Mouse (Mus musculus) C2C12 (cell line): ENCODE results near the gene Plod3.

Experiments
- CEBPB ChIP-seq: IDR thresholded peaks from one replicate; pipeline ENCODE4 v1.6.1; 2011; ENCODE audit warnings: low read depth, mild to moderate bottlenecking, control low read depth, moderate library complexity
- CTCF ChIP-seq: IDR thresholded peaks from one replicate; pipeline ENCODE4 v1.5.1; 2011; ENCODE audit not compliant: control insufficient read depth, insufficient read depth, insufficient read length
- FOSL1 ChIP-seq: IDR thresholded peaks from one replicate; pipeline ENCODE4 v1.8.0; 2011; ENCODE audit warnings: mild to moderate bottlenecking, low read length; ENCODE audit not compliant: poor library complexity, insufficient read depth, severe bottlenecking
- MAX ChIP-seq: IDR thresholded peaks from one replicate; pipeline ENCODE4 v1.6.1; 2011; ENCODE audit warnings: mild to moderate bottlenecking, control low read depth
- MYOD1 ChIP-seq: IDR thresholded peaks from one replicate; pipeline ENCODE4 v1.6.1; 2011; ENCODE audit warnings: low read depth; ENCODE audit not compliant: control insufficient read depth, insufficient read length
- MYOG ChIP-seq: IDR thresholded peaks from one replicate; pipeline ENCODE4 v1.6.1; 2011; ENCODE audit not compliant: control insufficient read depth, insufficient read length; ENCODE audit errors: extremely low read depth
- USF1 ChIP-seq: IDR thresholded peaks from one replicate; pipeline ENCODE4 v1.6.1; 2011; ENCODE audit warnings: low read depth, mild to moderate bottlenecking, control low read depth, moderate library complexity

- TF ChIP-seq CTCF (no peak), MYOD1 (no peak), USF1 (no peak), MAX (no peak), CEBPB (no peak), FOSL1 (no peak), MYOG (no peak)
Observed at GRCm38 (mm10) chr5:136967592-136967991, 19.2 kb upstream of the Plod3 start.
